Mouse (Mus musculus): ENCODE data around the gene Aagab.
A peak's percentile ranks its signal among the peaks of the same experiment; 100 is the strongest.

Gene Aagab

GRCm38 (mm10) chr9:63647581-63648519 lies 45.4 kb downstream of the Aagab start:
- DNase-seq (ENCODE audit: low read depth, low spot score) = no peak

- DNase-seq (ENCODE audit: low read depth, low spot score) = no peak
Observed at GRCm38 (mm10) chr9:63648520-63648918, 46.1 kb downstream of the Aagab start.

DNA sequence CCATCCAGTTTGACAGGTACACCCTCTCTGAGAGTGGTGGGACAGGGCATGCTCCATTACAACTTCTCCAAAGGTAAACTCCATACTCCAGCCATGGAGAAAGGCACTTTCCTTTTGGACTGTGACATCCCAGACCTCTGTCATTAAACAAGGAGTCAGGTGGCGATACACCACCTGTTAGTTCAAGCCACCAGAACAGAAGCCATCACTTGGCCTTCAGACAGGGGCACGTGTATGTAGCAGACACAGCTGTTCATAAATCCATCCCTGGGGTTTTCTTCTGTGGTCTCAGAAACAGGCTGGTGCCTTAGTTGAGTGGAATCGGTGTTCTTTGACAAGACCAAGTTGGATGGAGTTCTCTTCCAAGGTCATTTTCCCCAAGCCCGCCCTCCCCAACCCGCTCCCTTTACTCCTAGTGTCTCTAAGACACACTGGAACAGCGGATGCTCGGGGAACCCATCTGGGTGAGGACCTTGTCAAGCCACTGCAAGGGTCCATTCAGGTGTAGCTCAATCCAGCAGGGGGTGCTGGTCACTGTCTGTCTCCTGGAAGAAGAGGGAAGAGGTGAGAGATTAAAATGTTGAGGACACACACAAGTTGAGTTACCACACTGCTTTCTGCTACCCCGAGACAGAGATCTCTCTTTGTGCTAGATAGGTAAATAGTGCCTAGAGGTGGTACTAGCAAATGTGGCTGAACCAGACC lies 47.5 kb downstream of the Aagab start:
- DNase-seq (ENCODE audit: low read depth, low spot score) = peak; percentile 60

DNA sequence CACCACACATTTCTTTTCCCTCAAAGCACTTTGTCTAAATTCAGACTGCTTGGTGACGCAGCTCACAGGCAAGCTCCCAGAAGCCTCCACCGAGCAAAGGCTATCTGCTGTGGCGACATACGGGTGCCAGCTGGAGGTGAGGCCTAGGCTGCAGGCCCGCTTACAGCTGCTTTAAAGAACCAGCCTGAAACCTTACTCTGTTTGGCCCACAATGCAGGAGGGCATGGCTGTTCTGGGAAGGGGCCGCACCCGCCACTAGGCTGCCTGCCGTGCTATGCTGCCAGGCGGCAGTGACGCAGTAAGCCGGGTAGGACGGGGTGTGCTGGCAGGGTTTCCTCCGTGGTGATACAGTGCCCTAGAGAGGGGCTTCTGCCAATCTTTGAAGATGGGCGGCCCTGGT lies 48.4 kb downstream of the Aagab start:
- DNase-seq (ENCODE audit: low read depth, low spot score) = no peak

DNA sequence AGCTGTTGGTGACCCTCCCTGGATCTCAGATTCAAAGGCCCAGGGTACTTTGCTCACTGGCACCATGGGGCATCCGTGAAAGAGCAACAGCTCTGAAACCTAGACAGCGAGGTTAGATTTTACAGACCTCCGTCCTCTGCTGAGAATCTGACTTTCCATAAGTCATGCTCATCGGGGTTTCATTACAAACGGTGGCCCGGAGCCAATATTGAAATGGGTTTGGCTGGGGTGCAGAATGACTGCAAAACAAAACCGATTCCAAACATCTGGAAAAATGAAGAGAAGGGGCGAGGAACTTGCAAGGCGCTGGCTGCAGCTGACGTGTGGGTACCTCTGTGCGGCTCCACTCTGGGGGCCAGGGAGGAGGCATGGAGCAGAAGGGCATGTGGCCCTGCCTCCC lies 49.1 kb downstream of the Aagab start:
- DNase-seq (ENCODE audit: low read depth, low spot score) = peak; percentile 76

GRCm38 (mm10) chr9:63653666-63654065 lies 51.2 kb downstream of the Aagab start:
- DNase-seq (ENCODE audit: low read depth, low spot score) = no peak

DNA sequence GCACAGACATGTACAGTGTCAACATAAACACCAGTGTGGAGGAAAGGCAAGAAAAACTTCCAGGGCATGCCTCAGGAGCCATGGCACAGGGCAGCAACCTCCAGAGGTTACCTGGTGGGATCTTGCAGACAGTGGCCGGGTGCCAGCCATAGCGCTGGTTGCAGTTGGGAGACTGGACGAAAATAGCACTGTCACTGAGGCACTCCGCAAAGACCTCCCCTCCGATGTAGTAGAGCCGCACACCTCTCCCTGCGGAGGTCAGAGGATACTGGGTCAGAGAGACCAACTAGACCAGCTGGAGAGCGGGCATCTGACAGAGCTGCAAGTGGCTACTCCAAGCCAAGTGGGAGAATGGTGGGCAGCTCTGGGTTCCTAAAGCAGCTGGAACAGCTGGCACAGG lies 52.1 kb downstream of the Aagab start:
- no peak for DNase-seq (ENCODE audit: low read depth, low spot score)

GRCm38 (mm10) chr9:63655092-63655491 lies 52.6 kb downstream of the Aagab start:
- peak; percentile 88 for DNase-seq (ENCODE audit: low read depth, low spot score)

DNA sequence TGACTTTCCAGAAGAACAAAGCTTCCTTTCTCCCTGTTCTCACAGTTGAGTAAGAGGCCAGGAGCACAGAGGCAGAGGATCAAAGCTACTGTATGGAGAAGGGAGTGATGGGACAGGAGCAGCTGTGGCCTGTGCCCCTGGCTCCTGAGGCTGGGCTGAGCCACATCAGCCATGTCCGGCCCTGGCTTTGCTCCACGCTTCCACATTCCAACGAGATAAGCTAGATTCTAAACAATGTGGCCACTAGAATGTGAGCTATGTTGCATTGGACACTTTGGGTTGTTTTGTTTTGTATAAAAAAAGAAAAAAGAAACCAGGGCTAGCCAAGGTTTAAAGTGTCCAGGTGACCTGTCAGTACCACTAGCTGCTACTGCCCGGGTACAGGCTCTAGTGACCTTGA lies 54.7 kb downstream of the Aagab start:
- DNase-seq (ENCODE audit: low read depth, low spot score) = peak; percentile 90

DNA sequence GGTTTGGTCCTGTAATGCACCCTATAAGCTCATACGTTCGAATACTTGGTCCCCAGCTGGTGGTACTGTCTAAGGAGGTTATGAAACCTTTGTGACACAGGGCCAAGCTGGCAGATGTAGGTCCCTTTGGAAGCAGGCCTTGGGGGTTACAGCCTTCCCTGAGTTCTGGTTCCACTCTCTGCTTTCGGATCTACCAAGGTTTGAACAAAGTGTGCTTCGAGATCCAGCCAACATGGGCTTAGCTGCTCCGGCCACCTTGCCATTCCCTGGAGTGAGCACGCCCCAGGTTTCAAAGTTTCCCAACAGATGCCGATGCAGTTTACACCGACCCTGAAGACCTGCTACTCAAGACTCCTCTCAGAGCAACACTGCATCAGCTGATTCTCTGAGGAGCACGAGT lies 56.0 kb downstream of the Aagab start:
- DNase-seq (ENCODE audit: low read depth, low spot score) = no peak

DNA sequence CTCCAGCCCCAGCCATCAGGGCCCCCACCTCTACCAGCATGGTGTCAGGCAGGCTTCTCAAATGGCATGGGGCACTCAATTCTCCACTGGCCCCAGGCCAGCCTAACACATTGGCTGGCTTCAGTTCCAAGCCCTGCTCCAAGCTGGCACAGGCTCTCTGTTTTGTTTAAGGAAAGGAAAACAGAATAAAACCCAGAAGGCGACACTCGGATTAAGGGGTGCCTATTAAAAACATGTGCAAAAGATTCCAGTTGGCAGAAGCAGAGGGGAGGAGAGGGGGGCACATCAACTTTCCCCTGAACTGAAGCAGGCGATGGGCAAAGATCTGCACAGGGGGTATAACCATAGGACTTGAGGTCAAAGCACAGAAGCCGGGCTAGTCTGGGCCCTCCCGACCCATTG lies 56.5 kb downstream of the Aagab start:
- no peak for DNase-seq (ENCODE audit: low read depth, low spot score)

- no peak for DNase-seq (ENCODE audit: low read depth, low spot score)
Observed at GRCm38 (mm10) chr9:63660061-63660460, 57.6 kb downstream of the Aagab start.

GRCm38 (mm10) chr9:63660691-63661090 lies 58.2 kb downstream of the Aagab start:
- DNase-seq (ENCODE audit: low read depth, low spot score) = no peak

GRCm38 (mm10) chr9:63662759-63663158 lies 60.3 kb downstream of the Aagab start:
- DNase-seq (ENCODE audit: low read depth, low spot score) = no peak

DNA sequence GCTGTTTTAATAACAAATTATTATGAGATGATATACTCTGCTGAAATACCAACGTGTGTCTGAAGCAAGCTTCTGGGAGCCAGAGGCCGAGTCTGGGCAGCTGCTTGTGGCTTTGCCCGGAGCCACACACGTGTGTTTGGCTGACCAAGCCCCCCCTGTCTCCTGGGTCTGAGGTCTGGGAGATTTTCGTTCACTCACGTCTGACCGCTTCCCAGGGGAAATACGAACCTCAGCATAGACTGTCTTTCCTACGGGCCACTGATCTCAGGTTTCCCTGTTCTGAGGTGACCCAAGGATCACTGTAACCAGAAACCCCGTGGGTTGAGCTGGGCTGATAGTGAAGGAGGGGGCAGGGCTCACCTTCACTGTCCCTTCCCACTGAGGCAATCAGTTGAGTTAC lies 60.8 kb downstream of the Aagab start:
- no peak for DNase-seq (ENCODE audit: low read depth, low spot score)

- DNase-seq (ENCODE audit: low read depth, low spot score) = no peak
Observed at GRCm38 (mm10) chr9:63664300-63664745, 61.9 kb downstream of the Aagab start.

GRCm38 (mm10) chr9:63664792-63665646 lies 62.6 kb downstream of the Aagab start:
- peak; percentile 54 for DNase-seq (ENCODE audit: low read depth, low spot score)

GRCm38 (mm10) chr9:63666612-63667372 lies 64.3 kb downstream of the Aagab start:
- DNase-seq (ENCODE audit: low read depth, low spot score) = no peak

DNA sequence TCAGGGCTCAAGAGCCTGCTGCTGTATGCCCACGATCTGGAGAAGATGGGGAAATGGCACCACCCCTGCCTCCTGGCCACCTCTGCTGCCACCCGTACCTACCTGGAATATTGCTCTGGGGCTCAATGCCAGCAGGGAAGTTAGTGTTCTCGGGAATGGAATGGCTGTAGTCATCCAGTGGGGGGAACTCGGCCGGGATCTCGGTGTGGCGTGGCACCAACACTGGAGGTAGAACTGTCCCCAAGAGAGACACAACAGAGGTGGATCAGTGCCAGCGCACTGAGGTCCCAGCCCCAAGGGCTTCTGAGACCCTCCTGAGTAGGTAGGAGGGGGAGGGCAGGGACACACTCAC lies 64.9 kb downstream of the Aagab start:
- no peak for DNase-seq (ENCODE audit: low read depth, low spot score)

DNA sequence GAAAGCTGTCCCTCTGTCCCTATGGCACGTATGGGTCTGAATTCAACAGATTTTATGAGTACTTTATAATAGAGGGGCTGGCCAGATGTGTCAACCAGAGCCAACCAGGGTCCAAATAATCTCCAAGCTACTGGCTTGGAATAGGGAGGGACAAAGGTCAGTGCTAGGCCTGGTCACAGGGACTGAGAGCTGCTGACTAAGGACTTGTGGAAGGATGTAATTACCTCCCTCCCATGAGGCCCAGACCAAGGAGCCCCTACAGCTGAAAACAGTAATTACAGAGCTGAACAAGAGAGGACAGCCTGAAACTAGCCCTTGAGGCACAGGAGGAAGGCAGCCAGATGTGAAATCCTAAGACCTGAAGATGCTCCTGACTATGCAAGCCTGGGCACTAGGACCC lies 66.2 kb downstream of the Aagab start:
- no peak for DNase-seq (ENCODE audit: low read depth, low spot score)

GRCm38 (mm10) chr9:63669816-63670215 lies 67.4 kb downstream of the Aagab start:
- DNase-seq (ENCODE audit: low read depth, low spot score) = no peak
